Mouse (Mus musculus) liver, embryonic 11.5 days (tissue): ENCODE data around the gene Tnks2. TPM values are rescaled to one million over a fixed set of nuclear protein-coding genes. Genes with fewer than 3 reads are reported as not detected.

Source experiments
- ATAC-seq: fragments of 200-750 bp; cut with Nextera tagmentation; replicated peaks from 2 replicates; pipeline ENCODE4 v1.8.0; 2017; ENCODE audit warnings: moderate number of reproducible peaks, mild to moderate bottlenecking, moderate TSS enrichment, moderate library complexity; ENCODE audit not compliant: low FRiP score
- DNase-seq: peaks from one replicate; pipeline ENCODE4 v3.0.0-alpha.2; 2017; ENCODE audit warnings: low spot score
- H3K27ac ChIP-seq: fragments of 300-500 bp; sonication (generic); 2 replicates; pipeline ENCODE4 v1.5.1; 2014; ENCODE audit warnings: mild to moderate bottlenecking, low read depth, low read length, control low read depth
- H3K27me3 ChIP-seq: fragments of 300-500 bp; sonication (generic); replicated peaks from 2 replicates; pipeline ENCODE4 v1.6.1; 2014; ENCODE audit warnings: low read length, mixed read lengths; ENCODE audit not compliant: control insufficient read depth, insufficient read depth
- H3K36me3 ChIP-seq: fragments of 300-500 bp; sonication (generic); 2 replicates; pipeline ENCODE4 v1.6.1; 2014; ENCODE audit warnings: mild to moderate bottlenecking, low read length, moderate library complexity, mixed read lengths; ENCODE audit not compliant: control insufficient read depth, insufficient read depth
- H3K4me1 ChIP-seq: fragments of 300-500 bp; sonication (generic); replicated peaks from 2 replicates; pipeline ENCODE4 v1.6.1; 2014; ENCODE audit warnings: low read length, mixed read lengths; ENCODE audit not compliant: control insufficient read depth, insufficient read depth
- H3K4me2 ChIP-seq: fragments of 300-500 bp; sonication (generic); 2 replicates; pipeline ENCODE4 v1.6.1; 2014; ENCODE audit warnings: mild to moderate bottlenecking, control low read depth, moderate library complexity
- H3K4me3 ChIP-seq: fragments of 300-500 bp; sonication (generic); 2 replicates; pipeline ENCODE4 v1.5.1; 2014; ENCODE audit warnings: low read depth, low read length, control low read depth
- H3K9ac ChIP-seq: fragments of 300-500 bp; sonication (generic); 2 replicates; pipeline ENCODE4 v1.6.1; 2014; ENCODE audit warnings: low read depth, low read length, control low read depth
- H3K9me3 ChIP-seq: fragments of 300-500 bp; sonication (generic); 2 replicates; pipeline ENCODE4 v1.6.1; 2016; ENCODE audit warnings: low read length, inconsistent platforms, mixed read lengths; ENCODE audit not compliant: control insufficient read depth
- WGBS: fragments of 180-500 bp; shearing (Covaris S2); extraction: QIAGEN DNeasy Blood & Tissue Kit; methylation state at CpG from one replicate; pipeline ENCODE4 v1.1.7; 2014; 5-methylcytosine and 5-hydroxymethylcytosine counted together
- polyA plus RNA-seq: library from polyadenylated mRNA; unstranded; fragments of >200 nt; fragmentation: Nextera tagmentation; extraction: Ambion mirVana; gene quantifications from 2 replicates; pipeline ENCODE4 v1.2.1, GENCODE M21; 2014

Gene Tnks2
- polyA plus RNA-seq, 1 experiment from 2014 or later = 53.9 TPM

GRCm38 (mm10) chr19:36916206-36916605 is 82.2 kb downstream of the Tnks2 start:
- no peaks in the 10 kb centered on the region for H3K9me3 ChIP-seq
- WGBS = 75% methylated on average over 4 of the region's 4 CpGs
- no peak for DNase-seq
- H3K36me3 ChIP-seq = no peaks in the 10 kb centered on the region
- no peak overlapping the region for H3K27ac ChIP-seq
- H3K9ac ChIP-seq = no peak overlapping the region
- H3K4me2 ChIP-seq = no peak overlapping the region
- no peak for ATAC-seq
- H3K4me3 ChIP-seq = no peak overlapping the region
- H3K27me3 ChIP-seq = no peaks in the 10 kb centered on the region
- peaks cover 2% of the 10 kb centered on the region; the same call in 1 of the 2 replicates for H3K4me1 ChIP-seq

GRCm38 (mm10) chr19:36916876-36917389 is 82.9 kb downstream of the Tnks2 start:
- no peak overlapping the region for H3K27ac ChIP-seq
- DNase-seq (no peak), ATAC-seq (no peak)
- H3K4me2 ChIP-seq = no peak overlapping the region
- no peaks in the 10 kb centered on the region for H3K9me3 ChIP-seq
- H3K36me3 ChIP-seq = no peaks in the 10 kb centered on the region
- H3K4me1 ChIP-seq = peaks cover 2% of the 10 kb centered on the region; the same call in 1 of the 2 replicates
- no peaks in the 10 kb centered on the region for H3K27me3 ChIP-seq
- H3K4me3 ChIP-seq = no peak overlapping the region
- no peak overlapping the region for H3K9ac ChIP-seq
- 81% methylated on average over 1 of the region's 1 CpGs for WGBS

- peak overlapping the region; percentile 75 for H3K4me3 ChIP-seq
Observed at GRCm38 (mm10) chr19:36918441-36919301, 84.6 kb downstream of the Tnks2 start.

GRCm38 (mm10) chr19:36919466-36919865 is 85.4 kb downstream of the Tnks2 start, which contains the start of gene Fgfbp3:
Fgfbp3 (minus strand) TSS chr19:36919615.
- Histone ChIP-seq H3K27me3 (no peaks in the 10 kb centered on the region), H3K9me3 (no peaks in the 10 kb centered on the region), H3K27ac (peak within 1 kb of the TSS; percentile 63), H3K9ac (peak within 1 kb of the TSS; percentile 78), H3K4me3 (peak within 1 kb of the TSS; percentile 75), H3K36me3 (no peaks in the 10 kb centered on the region), H3K4me1 (peaks cover 2% of the 10 kb centered on the region; the same call in 1 of the 2 replicates), H3K4me2 (peak within 1 kb of the TSS; percentile 82)
- WGBS = 7% methylated on average over 12 of the region's 12 CpGs
- ATAC-seq (peak; percentile 85), DNase-seq (peak; percentile 48)

More at GRCm38 (mm10) chr19:36918441-36919301, 84.6 kb downstream of the Tnks2 start:
- H3K4me1 ChIP-seq = peaks cover 2% of the 10 kb centered on the region; the same call in 1 of the 2 replicates
- peak overlapping the region; percentile 63 for H3K27ac ChIP-seq
- peak overlapping the region; percentile 82 for H3K4me2 ChIP-seq
- DNase-seq = peak; percentile 83
- H3K27me3 ChIP-seq = no peaks in the 10 kb centered on the region
- H3K36me3 ChIP-seq = no peaks in the 10 kb centered on the region
- H3K9me3 ChIP-seq = no peaks in the 10 kb centered on the region
- ATAC-seq = peak; percentile 78
- WGBS = under 1% methylated on average over 84 of the region's 85 CpGs
- H3K9ac ChIP-seq = peak overlapping the region; percentile 78

GRCm38 (mm10) chr19:36922015-36922414 is 88.0 kb downstream of the Tnks2 start:
- WGBS = 22% methylated on average over 2 of the region's 2 CpGs
- Histone ChIP-seq H3K27ac (no peak overlapping the region), H3K4me3 (no peak overlapping the region), H3K36me3 (no peaks in the 10 kb centered on the region), H3K4me2 (no peak overlapping the region), H3K27me3 (no peaks in the 10 kb centered on the region), H3K9me3 (no peaks in the 10 kb centered on the region), H3K4me1 (peaks cover 1% of the 10 kb centered on the region; the same call in 1 of the 2 replicates), H3K9ac (no peak overlapping the region)
- no peak for DNase-seq
- no peak for ATAC-seq

GRCm38 (mm10) chr19:36922936-36923335 is 88.9 kb downstream of the Tnks2 start:
- H3K4me1 ChIP-seq = peaks cover 8% of the 10 kb centered on the region
- H3K27ac ChIP-seq = no peak overlapping the region
- no peak overlapping the region for H3K9ac ChIP-seq
- no peaks in the 10 kb centered on the region for H3K9me3 ChIP-seq
- no peak overlapping the region for H3K4me3 ChIP-seq
- no peak for ATAC-seq
- H3K4me2 ChIP-seq = no peak overlapping the region
- no peak for DNase-seq
- WGBS = 56% methylated on average over 3 of the region's 3 CpGs
- H3K27me3 ChIP-seq = no peaks in the 10 kb centered on the region
- H3K36me3 ChIP-seq = no peaks in the 10 kb centered on the region

- Histone ChIP-seq H3K4me3 (peak within 1 kb of the TSS; percentile 96), H3K36me3 (peaks cover 3% of the 10 kb centered on the region; the same call in 1 of the 2 replicates), H3K9me3 (no peaks in the 10 kb centered on the region), H3K4me1 (peaks cover 22% of the 10 kb centered on the region), H3K27ac (peak within 1 kb of the TSS; percentile 98), H3K27me3 (no peaks in the 10 kb centered on the region), H3K9ac (peak within 1 kb of the TSS; percentile 97), H3K4me2 (peak within 1 kb of the TSS; percentile 75)
- ATAC-seq (peak; percentile 94), DNase-seq (peak; percentile 89)
- WGBS = under 1% methylated on average over 84 of the region's 98 CpGs
Observed at GRCm38 (mm10) chr19:36925671-36926552, 91.9 kb downstream of the Tnks2 start, which contains the start of gene Btaf1. Btaf1 (plus strand) TSS chr19:36926079.

- H3K27me3 ChIP-seq = no peaks in the 10 kb centered on the region
- no peaks in the 10 kb centered on the region for H3K9me3 ChIP-seq
- H3K27ac ChIP-seq = peak overlapping the region; percentile 98
- ATAC-seq = no peak
- DNase-seq = no peak
- peak overlapping the region; percentile 97 for H3K9ac ChIP-seq
- WGBS = 1% methylated on average over 26 of the region's 26 CpGs
- peaks cover 28% of the 10 kb centered on the region for H3K4me1 ChIP-seq
- peaks cover 3% of the 10 kb centered on the region; the same call in 1 of the 2 replicates for H3K36me3 ChIP-seq
- peak overlapping the region; percentile 96 for H3K4me3 ChIP-seq
- peak overlapping the region; percentile 75 for H3K4me2 ChIP-seq
Observed at GRCm38 (mm10) chr19:36926553-36927236, 92.7 kb downstream of the Tnks2 start.
